Mouse (Mus musculus): Measurements from ENCODE around the gene Lpar5. TPM values are rescaled to one million over a fixed set of nuclear protein-coding genes. Genes with fewer than 3 reads are reported as not detected.
A peak's percentile ranks its signal among the peaks of the same experiment; 100 is the strongest.

Gene Lpar5
- polyA plus RNA-seq, 1 experiment, result not detected

DNA sequence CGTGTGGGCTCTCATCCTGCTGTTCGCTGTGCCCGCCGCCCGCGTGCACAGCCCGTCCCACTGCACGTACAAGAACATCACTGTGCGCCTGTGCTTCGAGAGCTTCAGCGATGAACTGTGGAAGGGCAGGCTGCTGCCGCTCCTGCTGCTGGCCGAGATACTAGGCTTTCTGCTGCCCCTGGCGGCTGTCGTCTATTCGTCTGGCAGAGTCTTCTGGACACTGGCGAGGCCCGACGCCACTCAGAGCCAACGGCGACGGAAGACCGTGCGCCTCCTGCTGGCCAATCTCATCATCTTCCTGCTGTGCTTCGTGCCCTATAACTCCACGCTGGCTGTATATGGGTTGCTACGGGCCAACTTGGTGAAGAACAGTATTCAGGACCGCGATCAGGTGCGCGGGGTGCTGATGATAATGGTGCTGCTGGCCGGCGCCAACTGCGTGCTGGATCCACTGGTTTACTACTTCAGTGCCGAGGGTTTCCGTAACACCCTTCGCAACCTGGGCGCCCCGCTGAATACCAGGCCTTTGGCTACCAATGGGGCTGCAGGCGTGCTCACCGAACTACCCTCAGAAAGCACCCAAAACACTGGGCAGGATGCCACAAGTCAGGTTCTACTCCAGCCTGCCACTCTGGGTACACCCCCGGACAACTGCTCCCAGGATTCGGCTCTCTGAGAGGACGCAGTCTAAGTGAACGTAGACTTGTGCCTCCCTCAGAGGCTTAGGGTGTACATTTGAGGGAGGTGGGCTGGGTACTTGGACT is 14.3 kb downstream of the Lpar5 start:
- no peak overlapping the region for H3K27ac ChIP-seq (ENCODE audit: insufficient read depth, low read length)

DNA sequence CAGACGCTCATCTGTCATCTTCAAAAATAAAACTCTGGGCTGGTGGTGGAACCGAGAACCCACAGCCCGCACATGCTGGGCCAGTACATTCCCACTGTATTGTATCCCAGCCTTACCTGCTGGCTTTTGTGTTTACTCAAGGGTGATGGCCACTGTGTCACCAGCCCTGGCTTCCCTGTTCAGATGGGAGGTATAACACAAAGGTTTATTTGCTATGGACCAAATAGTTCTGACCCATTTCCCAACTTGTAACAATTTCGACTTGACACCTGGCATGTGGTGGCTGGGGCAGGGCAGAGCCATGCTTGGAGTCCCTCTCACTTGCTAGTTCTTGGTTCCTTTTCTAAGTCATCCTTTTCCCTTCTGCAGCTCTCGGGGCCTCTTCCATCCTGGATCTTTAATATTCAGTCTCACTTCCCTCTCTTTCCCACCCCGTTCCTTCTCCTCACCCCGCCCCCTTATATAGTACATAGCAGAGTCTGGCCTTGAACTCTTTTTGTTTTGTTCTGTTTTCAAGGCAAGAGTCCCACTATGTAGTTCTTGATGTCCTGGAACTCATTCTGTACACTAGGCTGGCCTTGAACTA is 15.2 kb downstream of the Lpar5 start:
- no peak overlapping the region for H3K27ac ChIP-seq (ENCODE audit: insufficient read depth, low read length)
- no peaks in the 10 kb centered on the region; the same call in 1 of the 2 replicates for H3K4me1 ChIP-seq (ENCODE audit: control insufficient read depth, insufficient read depth, low read length)
- H3K4me3 ChIP-seq (ENCODE audit: insufficient read depth, low read length), result no peak overlapping the region
- TF ChIP-seq CTCF (IDR thresholded peaks at IDR 0.05; ENCODE audit: borderline replicate concordance, insufficient read depth, low read length) (no peak), POLR2A (IDR thresholded peaks at IDR 0.05; ENCODE audit: low read depth, low read length) (no peak)

More for the DNA sequence above, 14.3 kb downstream of the Lpar5 start:
- TF ChIP-seq POLR2A (IDR thresholded peaks at IDR 0.05; ENCODE audit: low read depth, low read length) (peak; percentile 83), CTCF (IDR thresholded peaks at IDR 0.05; ENCODE audit: borderline replicate concordance, insufficient read depth, low read length) (peak; percentile 93)
- Histone ChIP-seq H3K4me1 (ENCODE audit: control insufficient read depth, insufficient read depth, low read length) (no peaks in the 10 kb centered on the region; the same call in 1 of the 2 replicates), H3K4me3 (ENCODE audit: insufficient read depth, low read length) (peak overlapping the region; percentile 7; the same call in 1 of the 2 replicates)

DNA sequence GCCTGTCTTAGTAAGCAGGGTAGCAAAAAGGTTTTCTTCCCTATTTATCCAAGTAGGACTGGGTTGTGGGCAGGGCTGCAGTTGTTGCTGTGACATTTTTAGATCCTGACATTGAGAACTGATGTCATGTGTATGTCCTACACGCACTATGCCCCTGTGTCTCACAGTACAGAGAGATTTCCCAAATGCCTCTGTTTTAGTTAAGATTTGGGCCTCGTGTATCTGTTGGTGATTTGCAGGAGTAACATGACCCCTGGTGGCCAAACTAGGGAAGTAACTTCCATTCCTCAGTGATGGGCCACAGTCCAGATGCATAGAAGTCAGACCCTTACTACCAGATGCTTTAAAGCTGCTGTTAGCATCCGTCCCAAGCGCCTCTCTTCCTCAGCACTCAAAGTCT is 16.7 kb downstream of the Lpar5 start:
- no peaks in the 10 kb centered on the region; the same call in 1 of the 2 replicates for H3K4me1 ChIP-seq (ENCODE audit: control insufficient read depth, insufficient read depth, low read length)
- TF ChIP-seq POLR2A (IDR thresholded peaks at IDR 0.05; ENCODE audit: low read depth, low read length) (no peak), CTCF (IDR thresholded peaks at IDR 0.05; ENCODE audit: borderline replicate concordance, insufficient read depth, low read length) (no peak)
- H3K27ac ChIP-seq (ENCODE audit: insufficient read depth, low read length), result no peak overlapping the region
- H3K4me3 ChIP-seq (ENCODE audit: insufficient read depth, low read length), result no peak overlapping the region

DNA sequence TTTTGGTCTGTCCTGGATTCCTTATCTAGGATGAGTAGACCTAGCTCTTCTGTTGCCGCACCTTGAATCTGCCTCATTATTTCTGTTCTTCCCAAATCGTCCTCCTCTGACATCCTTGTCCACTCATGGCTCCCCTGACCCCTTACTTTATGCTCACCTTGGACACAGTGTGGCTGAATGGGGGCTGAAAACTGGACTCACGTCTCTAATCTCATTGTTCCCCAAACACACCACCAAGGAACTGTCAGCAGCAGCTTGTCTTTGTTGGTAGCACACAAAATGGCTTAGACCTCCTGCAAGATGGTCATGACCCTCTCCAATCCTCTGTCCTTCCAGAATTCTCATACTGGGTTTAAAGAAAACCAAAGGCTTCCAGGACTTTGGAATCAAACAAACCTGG is 20.2 kb downstream of the Lpar5 start:
- Histone ChIP-seq H3K4me3 (ENCODE audit: insufficient read depth, low read length) (no peak overlapping the region), H3K27ac (ENCODE audit: insufficient read depth, low read length) (no peak overlapping the region), H3K4me1 (ENCODE audit: control insufficient read depth, insufficient read depth, low read length) (no peaks in the 10 kb centered on the region; the same call in 1 of the 2 replicates)
- TF ChIP-seq POLR2A (IDR thresholded peaks at IDR 0.05; ENCODE audit: low read depth, low read length) (no peak), CTCF (IDR thresholded peaks at IDR 0.05; ENCODE audit: borderline replicate concordance, insufficient read depth, low read length) (no peak)

DNA sequence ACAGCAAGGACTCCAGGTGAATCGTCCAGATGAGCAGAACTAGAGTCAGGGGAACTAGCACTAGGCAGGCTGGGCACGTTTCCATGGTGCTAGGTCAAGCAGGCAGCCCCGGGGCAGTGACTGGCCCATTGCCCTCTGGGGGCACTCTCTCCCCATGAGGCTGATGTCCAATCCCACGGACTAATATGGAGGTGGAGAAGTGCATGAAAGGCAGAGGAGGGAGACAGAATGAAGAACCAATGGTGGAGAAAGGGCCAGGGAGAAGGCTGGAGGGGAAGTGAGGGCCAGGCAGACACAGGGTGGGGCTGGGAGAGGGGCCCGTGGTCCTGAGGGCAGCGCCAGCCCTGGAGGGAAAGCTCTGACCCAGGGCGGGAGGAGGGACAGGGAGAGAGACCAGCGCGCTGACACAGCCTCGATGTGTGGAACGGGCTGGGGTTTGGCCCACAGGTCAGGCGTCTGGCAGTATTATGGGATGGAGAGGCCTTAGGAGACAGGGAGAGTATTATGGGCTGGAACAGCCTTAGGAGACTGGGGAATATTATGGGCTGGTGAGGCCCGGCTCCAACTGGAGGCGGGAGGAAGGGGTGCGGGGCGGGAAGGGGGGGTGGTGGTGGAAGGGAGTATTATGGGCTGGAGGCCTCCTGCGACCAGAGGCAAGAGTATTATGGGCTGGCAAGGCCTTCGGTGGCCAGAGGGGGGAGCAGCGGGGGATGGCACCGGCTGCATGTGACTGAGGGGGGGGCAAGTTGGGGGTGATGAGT is 21.0 kb downstream of the Lpar5 start:
- H3K4me3 ChIP-seq (ENCODE audit: insufficient read depth, low read length), result no peak overlapping the region
- TF ChIP-seq POLR2A (IDR thresholded peaks at IDR 0.05; ENCODE audit: low read depth, low read length) (no peak), CTCF (IDR thresholded peaks at IDR 0.05; ENCODE audit: borderline replicate concordance, insufficient read depth, low read length) (no peak)
- H3K27ac ChIP-seq (ENCODE audit: insufficient read depth, low read length), result no peak overlapping the region; the same call in 1 of the 2 replicates
- H3K4me1 ChIP-seq (ENCODE audit: control insufficient read depth, insufficient read depth, low read length), result no peaks in the 10 kb centered on the region; the same call in 1 of the 2 replicates

DNA sequence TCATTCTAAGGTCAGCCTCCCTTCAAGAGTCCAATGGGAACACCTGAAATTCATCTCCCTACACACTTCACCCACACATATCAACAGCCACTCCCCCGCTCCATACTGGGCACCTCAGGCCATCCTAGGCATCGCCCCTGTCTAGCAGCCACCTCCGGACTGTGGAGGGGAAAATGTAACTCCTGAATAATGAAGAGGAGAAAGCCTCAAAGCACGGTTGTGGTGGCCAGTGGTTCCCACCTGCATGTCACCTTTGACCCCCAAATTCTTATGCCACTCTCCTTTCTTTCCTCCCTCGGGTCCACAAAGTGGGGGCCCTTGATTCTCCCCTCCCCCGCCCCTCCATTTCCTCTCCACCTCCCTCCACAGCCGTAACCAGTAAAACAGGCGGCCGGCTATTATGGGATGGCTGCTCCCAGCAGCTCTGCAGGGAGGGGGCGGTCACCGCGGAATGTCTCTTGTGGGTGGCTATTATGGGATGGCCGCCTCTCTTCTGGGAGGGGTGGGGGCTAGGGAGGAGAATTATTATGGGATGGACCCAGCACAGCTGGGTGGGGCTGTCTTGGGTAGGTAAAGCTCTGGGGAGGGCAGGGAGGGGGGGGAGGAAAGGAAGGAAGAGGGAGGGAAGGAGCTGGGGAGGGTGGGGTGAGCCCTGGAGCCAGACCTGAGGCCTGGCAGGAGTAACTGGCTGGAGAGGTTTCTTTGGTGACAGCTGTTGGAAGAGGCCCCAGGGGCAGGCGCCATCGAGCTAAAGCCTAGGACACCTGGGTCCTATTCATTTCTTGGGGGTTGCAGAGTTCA is 22.0 kb downstream of the Lpar5 start:
- no peaks in the 10 kb centered on the region for H3K4me1 ChIP-seq (ENCODE audit: control insufficient read depth, insufficient read depth, low read length)
- TF ChIP-seq POLR2A (IDR thresholded peaks at IDR 0.05; ENCODE audit: low read depth, low read length) (0 out of 2 replicates have a peak, but pooled peaks have one; percentile 29), CTCF (IDR thresholded peaks at IDR 0.05; ENCODE audit: borderline replicate concordance, insufficient read depth, low read length) (no peak)
- no peak overlapping the region for H3K27ac ChIP-seq (ENCODE audit: insufficient read depth, low read length)
- H3K4me3 ChIP-seq (ENCODE audit: insufficient read depth, low read length), result no peak overlapping the region

DNA sequence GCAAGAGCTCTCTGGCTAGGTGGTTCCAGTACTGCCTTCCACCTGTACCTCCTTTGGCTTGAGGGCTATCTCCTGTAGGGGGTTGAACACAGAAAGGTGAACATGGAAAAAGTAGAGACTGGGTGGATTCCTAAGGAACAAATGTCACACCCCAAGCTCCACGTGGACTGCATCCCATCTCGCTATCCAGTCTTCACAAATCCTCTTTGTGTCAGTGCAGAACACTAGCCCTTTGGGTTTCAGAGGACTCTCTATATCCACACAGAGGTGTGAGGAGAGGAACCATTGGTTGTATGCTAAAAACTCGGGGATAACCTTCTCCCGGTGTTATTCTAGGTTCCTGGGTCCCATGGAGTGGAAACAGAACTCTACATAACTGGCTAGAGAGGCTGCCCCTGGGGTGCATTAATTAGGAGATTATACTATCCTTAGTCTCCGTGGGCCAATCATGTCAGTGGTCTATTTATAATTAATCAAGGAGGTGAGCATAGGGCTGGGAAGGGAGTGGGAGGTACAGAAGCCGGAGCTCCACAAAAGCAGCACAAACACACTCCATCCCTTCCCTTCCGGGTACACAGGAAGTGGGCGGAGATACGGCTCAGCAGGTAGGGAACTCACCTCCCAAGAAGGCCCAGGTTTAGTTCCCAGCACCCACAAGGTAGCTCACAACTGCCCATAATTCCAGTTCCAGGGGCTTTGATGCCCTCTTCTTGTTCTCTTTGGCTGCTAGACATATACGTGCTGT is 22.8 kb downstream of the Lpar5 start:
- no peak overlapping the region for H3K4me3 ChIP-seq (ENCODE audit: insufficient read depth, low read length)
- H3K4me1 ChIP-seq (ENCODE audit: control insufficient read depth, insufficient read depth, low read length), result no peaks in the 10 kb centered on the region
- no peak overlapping the region for H3K27ac ChIP-seq (ENCODE audit: insufficient read depth, low read length)
- TF ChIP-seq CTCF (IDR thresholded peaks at IDR 0.05; ENCODE audit: borderline replicate concordance, insufficient read depth, low read length) (no peak), POLR2A (IDR thresholded peaks at IDR 0.05; ENCODE audit: low read depth, low read length) (no peak)

DNA sequence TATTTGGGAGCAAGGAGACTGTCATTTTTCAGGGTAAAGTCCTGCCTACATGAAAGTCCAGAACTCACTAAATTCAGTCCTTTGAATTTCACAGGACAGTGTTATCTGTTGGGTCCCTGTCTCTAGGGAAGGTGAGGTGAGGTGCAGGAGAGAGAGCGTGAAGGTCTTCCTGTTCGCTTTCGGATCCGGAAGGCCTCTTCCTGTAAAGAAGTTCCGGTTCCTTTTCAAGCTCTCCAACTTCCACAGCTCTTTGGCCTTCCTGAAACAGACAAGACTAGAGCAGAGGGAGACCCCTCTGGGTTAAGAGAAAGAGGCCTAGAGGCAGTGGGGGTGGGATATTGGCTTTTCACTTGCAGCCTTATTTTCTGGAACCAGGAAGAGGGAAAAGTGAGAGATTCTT is 24.7 kb downstream of the Lpar5 start:
- H3K4me3 ChIP-seq (ENCODE audit: insufficient read depth, low read length), result no peak overlapping the region
- no peak for TF ChIP-seq POLR2A (IDR thresholded peaks at IDR 0.05; ENCODE audit: low read depth, low read length)
- TF ChIP-seq CTCF (IDR thresholded peaks at IDR 0.05; ENCODE audit: borderline replicate concordance, insufficient read depth, low read length), result no peak
- H3K27ac ChIP-seq (ENCODE audit: insufficient read depth, low read length), result no peak overlapping the region
- no peaks in the 10 kb centered on the region for H3K4me1 ChIP-seq (ENCODE audit: control insufficient read depth, insufficient read depth, low read length)

All from embryonic fibroblast, embryonic 13.5 days (primary cell).